Mouse (Mus musculus): ENCODE results near the gene Mrps18b.

Gene Mrps18b

DNA sequence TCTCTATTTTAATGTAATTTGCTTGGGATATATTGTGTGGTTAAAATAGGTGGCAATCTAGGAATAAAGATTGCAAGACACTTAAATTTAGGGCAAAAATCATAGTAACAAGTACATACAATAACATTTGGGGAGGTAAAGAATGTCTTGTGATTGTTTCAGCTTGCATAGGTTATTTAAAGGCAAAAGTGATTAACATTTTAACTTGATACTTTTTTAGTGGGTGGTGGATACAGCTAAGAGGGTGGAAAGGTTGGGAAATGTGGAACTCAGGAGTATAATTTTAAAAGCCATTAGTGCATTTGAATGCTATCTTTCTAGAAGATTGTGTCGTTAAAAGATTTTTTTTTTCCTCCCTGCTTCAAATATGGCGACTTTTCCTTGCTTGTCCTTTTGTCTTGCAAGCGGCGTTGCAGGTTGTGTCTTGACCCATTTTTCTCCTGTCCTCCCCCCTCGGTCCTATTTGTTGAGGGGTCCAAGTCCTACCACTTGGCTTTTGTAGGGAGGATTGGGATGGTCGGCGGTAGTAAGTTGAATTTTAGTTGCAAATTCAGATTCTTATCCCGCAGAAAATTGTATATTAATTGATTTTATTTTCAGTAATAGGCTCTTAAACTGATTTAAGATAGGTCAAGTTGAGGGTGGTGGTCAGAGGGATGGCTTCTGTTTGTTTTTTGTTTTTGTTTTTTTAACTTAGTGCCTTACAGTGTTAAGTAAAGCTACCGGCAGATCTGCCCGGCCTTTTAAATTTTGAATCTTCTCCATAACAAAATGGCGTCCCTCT is 2.3 kb upstream of the Mrps18b start:
- DNase-seq, result peak; percentile 85

DNA sequence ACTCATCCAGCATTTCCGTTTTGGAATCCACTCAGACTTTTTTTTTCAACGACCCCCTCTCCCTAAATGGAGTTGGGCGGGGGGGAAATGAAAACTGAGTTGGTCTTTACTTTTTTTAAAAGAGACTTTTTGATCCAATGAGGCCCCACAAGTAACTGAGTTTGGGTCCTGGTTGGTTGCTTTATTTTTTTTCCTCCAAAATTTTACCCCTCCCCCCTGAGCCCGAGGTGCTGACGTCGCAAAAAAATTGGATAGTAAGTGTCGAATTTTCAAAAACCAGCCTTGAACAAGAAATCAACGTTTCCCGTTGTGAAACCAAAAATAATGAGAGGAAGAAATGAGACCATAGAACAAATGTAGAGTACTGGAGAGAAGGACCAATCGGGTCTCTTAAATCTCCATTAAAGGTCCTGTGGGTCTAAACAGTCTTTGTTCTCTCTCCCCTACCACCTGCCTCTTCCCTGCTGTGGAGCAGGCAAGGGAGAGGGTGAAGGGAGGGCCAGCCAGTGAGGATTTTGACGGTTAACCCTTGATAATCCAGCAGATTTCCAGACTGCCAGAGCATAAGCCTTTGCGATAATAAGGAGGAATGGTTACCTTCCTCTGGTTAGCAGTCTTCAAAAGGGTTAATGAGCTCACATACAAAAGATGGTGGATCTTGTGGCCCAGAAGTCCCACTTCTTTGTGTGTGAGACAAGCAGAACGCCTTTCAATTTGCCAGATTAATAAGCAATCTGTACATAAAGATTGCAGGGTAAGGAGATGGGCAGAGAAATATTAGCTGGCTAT is 1.5 kb upstream of the Mrps18b start:
- peak; percentile 88 for DNase-seq

DNA sequence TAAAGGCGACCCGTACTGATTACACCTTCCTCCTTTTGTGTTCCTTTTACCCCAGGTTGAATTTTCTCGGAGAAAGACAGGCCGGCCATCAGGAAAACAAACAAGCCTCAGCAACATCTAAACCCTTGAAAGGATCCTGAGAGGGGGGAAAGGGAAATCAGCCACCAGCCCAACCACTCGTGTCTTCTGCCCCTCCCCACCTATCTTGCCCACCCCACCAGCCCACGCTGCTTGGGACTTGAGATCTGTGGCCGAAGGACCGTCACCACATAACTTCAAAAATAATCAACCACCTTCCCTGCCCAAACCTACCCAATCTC is 914 bp upstream of the Mrps18b start:
- DNase-seq, result no peak

DNA sequence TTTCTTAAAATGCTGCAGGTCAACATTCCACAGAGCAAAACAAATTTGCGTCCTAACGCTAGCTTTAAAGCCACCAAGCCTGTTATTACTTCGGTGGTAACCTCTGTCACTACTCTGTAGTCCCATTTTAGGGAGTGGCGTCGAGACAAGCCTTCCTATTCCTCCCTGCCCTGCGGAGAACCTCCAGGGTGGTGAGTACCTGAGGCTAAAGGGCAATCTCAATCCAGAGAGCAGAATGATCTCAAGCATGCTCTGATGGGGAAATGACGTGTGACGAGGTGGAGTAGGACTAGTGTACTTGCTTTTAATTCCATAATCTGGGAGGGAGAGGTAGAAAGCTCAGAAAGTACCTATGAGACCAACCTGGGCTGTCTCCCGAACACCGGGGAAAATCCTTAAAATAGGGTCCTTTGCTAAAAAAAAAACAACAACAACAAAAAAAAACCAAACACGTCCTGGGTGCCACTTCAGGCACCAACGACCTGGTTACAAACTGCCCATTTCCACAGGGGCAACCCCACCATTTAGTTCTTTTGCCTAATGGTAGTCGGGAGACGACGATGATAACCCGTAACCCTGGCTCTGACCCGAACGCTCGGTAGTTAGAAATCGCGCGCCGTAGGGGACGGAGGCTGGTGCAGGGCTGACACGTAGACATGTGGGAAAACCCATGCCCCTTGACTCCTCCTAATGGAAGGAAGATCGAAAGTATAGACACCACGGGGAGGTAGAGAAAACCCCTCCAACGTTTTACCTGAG is 472 bp downstream of the Mrps18b start:
- DNase-seq, result peak; percentile 70

DNA sequence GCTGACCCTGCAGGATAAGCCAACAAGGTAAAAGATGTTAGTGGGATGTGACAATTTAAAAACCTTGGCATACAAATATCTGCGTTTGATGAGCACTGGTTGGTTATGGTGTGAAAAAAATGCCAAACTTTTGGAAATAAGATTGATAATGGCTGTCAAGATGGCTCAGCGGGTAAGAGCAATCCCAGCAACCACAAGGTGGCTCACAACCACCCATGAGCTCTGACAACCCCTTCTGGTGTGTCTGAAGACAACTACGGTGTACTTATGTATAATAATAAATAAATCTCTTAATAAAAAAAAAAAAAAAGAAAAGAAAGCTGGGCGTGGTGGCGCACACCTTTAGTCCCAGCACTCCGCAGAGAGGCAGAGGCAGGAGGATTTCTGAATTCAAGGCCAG is 1.2 kb downstream of the Mrps18b start:
- no peak for DNase-seq

DNA sequence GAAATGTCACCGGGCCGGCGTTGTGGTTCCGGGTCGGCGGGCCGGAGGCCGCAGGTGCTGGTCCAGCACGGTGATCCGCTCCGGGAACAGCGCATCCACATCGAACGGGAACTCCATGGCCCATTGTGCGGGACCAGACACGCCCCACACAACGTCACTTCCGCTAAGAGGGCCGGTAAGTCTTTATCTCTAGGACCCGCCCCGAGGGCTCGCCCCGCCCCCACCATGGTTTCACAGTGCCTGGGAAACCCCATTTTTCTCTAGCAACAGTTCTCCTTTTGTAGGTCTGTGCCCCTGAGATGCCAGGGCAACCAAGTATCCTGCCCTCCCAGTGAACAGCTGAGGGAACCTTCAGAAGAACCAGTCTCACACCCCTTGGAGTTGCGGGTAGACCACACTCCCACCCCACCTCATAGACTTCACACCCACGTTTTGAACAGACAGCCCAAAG is 6.2 kb downstream of the Mrps18b start, which contains the start of gene Atat1:
Gene Atat1 (minus strand): TSS at position 157 of the 451 bp plus-strand sequence.
- DNase-seq, result peak; percentile 87

DNA sequence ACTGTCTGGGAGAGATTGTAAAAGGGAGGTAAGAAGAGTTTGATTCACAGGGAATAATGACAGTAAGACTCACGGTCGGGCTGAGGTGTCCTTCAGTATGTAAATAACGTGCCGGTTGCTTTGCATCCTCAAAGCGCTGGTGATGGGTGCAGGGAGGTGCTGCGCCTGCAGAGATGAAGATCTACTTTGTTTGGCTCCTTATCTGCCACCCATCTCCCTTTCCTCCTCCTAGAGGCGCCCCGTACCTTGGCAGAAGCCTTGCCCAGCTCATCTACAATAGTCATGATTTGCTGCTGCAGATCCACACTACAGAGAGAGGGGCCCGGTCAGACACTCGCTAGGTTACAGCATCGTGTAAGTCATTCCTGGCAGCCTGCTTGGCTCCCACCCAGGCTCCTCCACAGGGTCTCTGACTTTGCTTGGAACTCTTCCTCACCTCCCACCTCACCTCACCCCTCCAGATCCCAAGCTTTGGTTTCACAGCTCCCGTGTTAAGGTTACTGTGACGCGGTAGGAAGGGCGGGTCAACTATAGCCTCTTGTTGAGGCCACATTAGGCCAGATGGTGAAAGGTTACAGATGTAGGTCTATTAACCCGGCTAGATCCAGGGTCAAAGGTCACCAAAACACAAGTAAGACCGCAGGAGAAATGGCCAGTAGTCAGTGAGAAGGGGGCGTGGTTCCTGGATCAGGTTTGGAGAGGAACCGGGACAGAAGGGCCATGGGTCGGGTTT is 6.8 kb downstream of the Mrps18b start:
- no peak for DNase-seq

DNA sequence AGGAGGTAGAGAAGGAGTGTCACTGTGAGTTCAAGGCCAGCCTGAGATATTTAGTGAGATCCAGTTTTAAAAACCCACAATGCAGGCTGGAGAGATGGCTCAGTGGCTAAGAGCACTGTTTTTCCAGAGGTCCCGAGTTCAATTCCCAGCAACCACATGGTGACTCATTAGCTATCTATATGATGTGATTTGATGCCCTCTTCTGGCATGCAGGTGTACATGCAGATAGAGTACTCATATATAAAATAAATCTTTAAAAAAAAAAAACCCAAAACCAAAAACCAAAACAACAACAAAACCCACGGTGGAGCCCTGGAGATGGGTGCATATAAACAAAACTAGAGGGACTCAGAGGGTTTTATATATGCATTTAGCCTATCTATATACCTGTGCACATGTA is 8.6 kb downstream of the Mrps18b start:
- no peak for DNase-seq

DNA sequence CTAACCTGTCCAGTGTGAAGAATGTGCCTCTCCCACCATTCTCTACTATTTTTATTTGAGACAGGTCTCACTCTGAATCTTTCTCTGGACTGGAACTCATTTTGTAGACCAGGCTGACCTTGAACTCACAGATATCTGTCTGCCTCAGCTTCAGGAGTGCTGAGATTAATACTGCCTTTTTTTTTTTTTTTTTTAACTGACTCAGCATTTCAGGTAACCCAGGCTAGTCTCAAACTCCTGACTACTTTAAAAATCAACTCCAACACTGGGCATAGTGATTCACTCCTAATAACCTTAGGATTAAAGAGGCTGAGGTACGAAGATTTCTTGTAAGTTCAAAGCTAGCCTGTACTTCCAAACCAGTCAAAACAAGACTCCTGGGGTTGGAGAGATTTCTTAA is 10.6 kb downstream of the Mrps18b start:
- DNase-seq, result no peak

DNA sequence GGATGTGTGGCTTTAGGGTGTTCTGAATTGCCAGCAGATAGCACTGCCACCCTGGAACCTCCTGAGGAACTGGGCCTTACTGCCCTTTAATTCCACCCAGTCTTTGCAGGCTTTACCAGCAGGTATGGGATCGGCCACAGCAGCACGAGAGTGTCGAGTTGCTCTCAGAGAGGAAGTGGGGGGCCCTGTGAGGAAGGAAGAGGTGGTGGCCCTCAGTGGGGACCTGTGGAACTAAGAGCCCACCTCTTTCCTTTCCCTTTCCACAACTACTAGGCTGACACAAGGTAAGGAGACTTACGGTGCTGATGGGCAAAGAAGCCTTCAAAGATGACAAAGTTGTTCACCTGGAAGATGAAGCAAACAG is 12.2 kb downstream of the Mrps18b start:
- DNase-seq, result no peak

DNA sequence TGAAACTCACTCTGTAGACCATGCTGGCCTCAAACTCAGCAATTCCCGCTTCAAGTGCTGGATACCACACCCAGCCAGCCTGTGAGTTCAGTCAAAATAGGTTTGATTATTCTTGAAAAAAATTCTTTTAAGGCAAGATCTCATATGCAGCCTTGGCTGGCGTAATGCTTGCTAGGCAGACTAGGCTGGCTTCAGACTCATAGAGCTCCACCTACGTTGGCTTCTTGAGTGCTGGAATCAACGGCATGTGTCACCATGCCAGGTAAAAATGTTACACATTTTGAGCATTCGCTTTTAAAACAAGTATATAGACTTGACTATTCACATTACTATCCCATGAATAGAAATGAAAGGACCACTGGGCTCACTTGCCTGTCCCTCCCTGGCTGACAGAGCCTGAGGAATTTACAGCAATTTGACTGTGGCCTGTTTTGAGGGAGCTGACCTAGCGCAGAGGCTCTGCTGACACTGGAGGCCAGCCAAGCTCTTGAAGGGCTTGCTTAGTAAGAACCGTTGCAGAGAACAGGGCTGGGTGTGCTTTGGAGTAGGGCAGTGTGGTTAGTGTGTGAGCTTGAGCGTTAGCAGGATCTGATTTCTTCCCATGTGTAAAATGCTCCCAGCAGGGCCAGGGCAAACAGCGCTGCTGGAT is 12.7 kb downstream of the Mrps18b start:
- no peak for DNase-seq

DNA sequence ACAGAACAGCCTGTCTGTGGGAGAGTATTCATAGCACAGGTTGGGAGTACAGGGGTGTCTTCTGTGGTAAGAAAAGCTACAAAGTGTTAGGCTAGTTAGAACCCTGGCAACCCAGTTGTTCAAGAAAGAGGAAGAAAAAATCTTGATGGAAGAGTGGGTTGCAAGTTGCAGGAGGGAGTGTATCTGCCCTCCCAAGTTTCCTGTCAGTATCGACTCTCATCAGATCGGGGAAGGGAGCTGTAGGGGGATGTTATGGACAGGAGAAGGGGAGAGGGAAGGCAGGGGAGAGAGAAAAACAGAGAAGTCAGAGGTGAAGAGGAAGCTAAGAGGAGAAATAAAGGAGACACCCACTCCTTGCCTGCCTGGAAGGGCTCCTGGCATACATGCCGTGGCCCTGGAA is 15.6 kb downstream of the Mrps18b start:
- no peak for DNase-seq

DNA sequence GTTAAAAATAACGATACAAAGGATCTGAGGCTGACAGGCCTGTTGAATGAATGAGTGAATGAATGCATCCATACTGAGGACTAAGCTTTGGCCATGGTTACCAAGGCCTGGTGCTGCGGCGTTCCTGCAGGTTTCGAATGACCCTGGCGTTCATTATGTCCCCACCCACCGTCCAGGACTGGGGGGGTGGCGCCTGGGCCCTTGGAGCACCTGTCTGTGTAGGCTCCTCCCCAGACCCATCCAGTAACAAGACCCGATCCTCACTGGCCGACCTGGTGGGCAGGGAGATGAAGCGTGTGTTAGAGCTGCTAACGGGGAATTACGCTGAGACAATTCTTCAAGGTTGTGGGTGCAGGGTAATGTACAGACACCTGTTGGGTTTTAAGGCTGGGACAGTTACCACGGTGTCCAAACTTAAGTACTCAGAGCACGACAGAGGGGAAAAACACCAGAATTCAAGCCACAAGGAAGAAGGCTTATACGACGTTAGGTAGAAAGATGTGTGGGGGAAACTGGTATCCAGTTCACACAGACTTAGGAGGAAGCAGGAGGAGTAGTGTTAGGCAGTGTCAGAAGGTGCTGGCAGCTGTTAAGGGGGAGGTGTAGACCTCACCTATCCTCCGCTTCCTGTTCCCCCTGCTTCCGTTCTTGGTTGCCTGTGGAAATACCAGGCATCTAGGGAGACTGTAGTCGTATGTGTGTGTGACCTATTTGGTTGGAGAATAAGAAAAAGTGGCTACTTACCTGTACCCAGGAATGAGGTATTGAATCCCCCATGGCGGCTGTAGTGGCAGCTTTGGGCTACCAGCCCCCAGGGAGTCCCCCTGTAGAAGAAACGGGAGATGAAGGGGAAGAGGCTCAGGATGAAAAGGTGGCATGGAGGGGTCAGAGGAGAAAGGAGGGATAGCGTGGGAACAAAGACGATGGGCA is 18.3 kb downstream of the Mrps18b start:
- no peak for DNase-seq

DNA sequence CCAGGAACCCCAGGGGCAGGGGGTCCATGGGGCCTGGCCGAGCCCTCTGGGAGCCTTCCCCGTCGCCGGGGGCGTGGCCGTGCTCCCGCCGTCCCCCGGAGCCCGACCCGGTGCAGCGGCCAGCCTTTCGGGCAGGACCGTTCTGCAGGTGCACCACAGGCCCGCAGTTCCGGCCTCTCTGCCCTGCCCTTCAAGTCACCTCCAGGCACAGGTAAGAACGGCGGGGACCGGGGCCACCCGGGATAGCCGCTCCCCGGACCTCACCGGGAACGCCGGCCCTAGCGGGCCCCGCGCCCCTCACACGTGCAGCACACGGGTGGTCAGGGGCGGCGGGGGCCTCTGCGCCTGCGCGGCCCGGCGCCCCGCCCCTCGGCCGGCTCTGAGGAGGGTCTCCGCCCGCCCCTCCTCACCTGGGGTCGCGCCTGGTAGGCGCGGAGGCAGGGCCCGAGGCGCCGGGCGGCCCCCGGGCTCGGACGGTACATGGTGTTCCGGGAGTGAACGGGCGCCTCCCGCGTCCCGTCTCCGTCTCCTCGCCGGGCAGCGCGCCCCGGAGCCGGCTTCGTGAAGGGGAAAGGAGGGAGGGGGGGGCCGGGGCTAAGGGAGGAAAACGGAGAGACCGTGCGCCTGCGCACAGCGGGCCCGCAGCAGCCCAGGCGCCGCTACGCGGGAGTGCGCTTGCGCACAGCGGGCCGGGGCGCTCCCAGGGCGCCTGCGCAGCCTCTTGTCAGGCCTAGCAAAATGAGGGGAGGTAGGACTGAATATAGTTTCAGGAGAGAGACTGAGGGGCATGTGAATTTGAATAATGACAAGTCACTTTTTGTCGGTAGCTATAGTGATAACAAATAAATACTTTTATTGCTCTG is 19.2 kb downstream of the Mrps18b start, which contains the start of gene 2310061I04Rik:
Gene 2310061I04Rik (minus strand): TSS at position 651 of the 863 bp plus-strand sequence.
- DNase-seq, result peak; percentile 92

DNA sequence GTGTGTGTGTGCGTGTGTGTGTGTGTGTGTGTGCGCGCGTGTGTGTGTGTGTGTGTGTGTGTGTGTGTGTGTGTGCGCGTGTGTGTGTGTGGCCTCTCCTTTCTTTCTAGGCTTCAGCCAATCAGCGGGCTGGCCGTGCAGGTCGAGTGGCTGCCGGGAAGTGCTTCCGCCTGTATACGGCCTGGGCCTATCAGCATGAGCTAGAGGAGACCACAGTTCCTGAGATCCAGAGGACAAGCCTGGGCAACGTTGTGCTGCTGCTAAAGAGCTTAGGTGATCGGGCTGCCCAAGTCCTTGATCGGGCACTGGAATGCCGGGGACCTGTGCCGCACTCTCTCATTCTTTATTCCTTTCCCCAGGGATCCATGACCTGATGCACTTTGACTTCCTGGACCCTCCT is 28.5 kb downstream of the Mrps18b start:
- DNase-seq, result no peak

DNA sequence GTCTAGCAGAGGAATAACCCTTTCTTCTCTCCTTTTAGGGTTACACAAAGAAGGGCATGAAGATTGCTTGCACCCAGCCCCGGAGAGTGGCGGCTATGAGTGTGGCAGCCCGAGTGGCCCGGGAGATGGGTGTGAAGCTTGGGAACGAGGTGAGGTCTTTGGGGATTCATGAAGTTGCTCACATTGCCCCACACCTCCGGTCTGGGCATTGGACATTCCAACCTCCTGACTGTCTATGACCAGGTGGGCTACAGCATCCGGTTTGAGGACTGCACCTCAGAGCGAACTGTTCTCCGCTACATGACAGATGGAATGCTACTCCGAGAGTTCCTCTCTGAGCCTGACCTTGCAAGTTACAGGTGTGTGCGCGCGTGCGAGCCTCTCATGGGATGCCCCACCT is 32.4 kb downstream of the Mrps18b start:
- DNase-seq, result no peak

DNA sequence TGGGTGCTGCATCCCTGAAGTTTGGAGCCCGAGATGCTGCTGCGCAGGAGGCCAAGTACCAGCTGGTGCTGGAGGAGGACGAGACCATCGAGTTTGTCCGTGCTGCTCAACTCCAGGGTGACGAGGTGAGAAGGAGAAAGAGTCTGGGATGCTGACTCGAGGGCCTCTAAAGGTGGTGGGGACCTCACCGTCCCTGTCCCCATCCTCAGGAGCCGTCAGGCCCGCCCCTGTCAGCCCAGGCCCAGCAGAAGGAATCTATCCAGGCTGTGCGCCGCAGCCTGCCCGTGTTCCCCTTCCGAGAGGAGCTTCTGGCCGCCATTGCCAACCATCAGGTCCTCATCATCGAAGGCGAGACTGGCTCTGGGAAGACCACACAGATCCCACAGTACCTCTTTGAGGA is 33.3 kb downstream of the Mrps18b start:
- DNase-seq, result no peak

DNA sequence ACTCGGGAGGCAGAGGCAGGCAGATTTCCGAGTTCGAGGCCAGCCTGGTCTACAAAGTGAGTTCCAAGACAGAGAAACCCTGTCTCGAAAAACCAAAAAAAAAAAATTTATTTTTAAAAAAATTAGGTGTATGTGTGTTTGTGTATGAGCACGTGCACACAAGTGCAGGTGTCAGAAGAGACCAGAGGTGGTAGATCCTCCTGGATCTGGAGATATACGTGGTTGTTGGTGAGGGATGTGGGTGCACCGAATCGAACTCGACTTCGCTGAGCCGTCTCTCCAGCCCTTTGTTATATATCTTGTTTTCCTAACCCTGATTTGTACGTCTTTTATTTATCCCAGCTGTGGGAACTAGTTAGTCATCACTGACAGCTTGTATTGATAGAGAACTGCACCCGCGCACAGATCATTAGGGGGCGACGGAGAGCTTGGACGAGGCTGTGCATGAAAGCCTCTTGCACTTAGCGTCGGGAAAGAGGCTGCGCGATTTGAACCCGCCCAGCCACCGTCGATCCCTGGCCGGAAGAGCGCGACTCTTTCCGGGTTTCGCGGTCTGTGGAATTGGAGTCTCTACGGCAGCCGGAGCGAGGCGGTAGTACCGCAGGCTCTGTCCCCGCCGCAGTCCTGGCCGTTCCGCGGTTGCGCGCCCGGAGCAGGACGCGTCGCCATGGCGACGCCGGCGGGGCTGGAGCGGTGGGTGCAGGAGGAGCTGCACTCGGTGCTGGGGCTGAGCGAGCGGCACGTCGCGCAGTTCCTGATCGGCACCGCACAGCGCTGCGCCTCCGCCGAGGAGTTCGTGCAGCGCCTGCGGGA is 36.7 kb downstream of the Mrps18b start, which contains the start of gene Dhx16:
Gene Dhx16 (plus strand): TSS at position 575 of the 813 bp plus-strand sequence.
- peak; percentile 95 for DNase-seq

DNA sequence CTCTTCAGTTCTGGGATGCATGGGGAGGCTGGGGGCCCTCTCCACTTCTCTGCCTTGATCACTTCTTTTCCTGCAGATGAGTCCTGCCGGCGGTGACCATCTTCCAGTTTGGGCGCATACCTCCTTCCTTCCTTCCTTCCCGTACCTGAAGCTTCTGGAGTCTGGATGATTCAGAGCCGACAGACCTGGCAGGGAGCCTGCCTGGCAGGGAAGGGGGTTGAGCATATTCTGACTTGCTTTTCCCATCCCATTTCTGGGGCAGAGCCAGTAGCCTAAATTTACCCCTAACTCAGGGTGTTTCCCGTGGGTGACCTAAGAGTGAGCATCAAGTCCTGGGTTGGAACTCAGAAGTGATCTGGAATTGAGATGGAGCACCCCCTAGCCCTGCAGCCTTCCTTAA is 41.5 kb downstream of the Mrps18b start:
- no peak for DNase-seq
